Mouse (Mus musculus): ENCODE measurements around the gene 1700030K09Rik. TPM values are rescaled to one million over a fixed set of nuclear protein-coding genes. Genes with fewer than 3 reads are reported as not detected.

1700030K09Rik gene
- polyA plus RNA-seq, 1 experiment from 2014 or later: 16.4 TPM

DNA sequence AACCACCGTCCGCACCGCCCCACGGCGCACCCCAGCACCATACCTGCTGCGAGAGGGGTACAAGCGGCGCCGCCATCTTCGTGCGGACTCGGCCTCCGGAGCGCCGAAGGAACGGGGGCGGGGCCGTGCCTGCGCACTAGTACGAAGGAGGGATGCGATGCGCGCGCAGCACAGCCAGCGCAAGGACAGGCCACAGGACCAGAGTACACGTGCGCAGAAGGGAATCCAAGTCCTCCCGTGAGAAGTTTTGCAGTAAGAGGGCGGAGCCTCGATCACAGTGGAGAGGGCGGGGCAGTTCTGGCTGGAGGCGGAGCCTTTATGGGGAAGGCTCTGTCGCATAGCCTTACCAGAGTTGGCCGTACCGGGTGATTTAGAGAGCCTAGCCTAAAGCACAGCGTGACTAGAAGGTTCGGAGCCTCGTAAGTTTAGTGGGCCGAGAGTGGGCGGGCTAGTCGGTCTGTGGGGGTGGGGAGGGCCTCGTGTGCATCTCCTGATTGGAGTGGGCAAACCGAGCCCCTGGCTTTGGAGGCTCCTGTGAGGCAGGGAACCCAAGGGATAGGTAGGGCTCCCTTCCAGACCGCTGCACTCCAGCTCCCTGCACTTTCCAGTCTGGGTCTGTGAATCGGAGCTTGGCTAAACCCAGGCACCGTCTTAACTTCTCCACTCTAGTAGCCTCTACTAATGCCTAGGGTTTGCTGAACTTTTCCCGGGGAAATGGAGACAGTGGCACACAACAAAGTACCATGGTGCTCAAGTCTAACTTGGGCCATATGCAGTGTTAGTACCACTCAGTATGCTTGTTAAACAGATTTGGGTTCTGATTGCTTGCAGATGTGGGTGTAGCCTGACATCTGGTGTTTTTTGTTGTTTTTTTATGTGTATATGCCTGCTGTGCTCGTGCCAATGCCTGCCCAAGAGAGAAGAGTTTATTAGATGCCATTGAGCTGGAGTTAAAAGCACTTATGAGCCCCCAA, 22.0 kb upstream of the 1700030K09Rik start, which contains the start of gene Eps15l1:
Gene Eps15l1, minus strand, starts transcription at position 99 of the 974 bp plus-strand sequence.
- Histone ChIP-seq H3K4me1 (ENCODE audit: control insufficient read depth, insufficient read depth, low read depth, low read length) (peaks cover 27% of the 10 kb centered on the region), H3K4me3 (ENCODE audit: low read length) (peak within 1 kb of the TSS; percentile 80), H3K27ac (ENCODE audit: low read depth, low read length) (peak within 1 kb of the TSS; percentile 84), H3K9me3 (ENCODE audit: control insufficient read depth, low read length) (no peaks in the 10 kb centered on the region), H3K27me3 (replicated peaks; ENCODE audit: control insufficient read depth, insufficient read depth, low read length) (no peaks in the 10 kb centered on the region), H3K9ac (ENCODE audit: low read depth, low read length) (peak within 1 kb of the TSS; percentile 87), H3K4me2 (ENCODE audit: low read length) (peak within 1 kb of the TSS; percentile 77), H3K36me3 (ENCODE audit: control insufficient read depth, insufficient read depth, low read length) (no peaks in the 10 kb centered on the region)
- under 1% methylated on average over 48 of the region's 48 CpGs for WGBS
- ATAC-seq: peak; percentile 98

DNA sequence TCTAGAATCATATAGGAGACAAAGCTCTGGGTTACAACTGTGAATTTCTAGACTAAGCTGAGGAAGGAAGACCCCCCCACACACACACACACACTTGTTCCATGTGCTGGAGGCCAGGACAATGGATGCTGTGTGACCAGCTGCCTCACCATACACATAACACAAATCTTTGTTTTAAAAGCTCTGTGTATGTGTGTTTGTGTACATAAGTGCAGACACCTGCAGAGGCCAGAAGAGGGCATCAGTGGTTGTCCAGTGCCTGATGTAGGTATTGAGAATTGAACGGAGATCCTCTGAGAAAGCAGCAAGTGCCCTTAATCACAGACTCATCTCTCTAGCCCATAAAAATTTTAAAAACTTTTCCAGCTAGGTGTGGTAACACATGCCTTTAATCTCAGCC, 20.8 kb upstream of the 1700030K09Rik start:
- H3K9ac ChIP-seq (ENCODE audit: low read depth, low read length): no peak overlapping the region
- no peak for ATAC-seq
- H3K27ac ChIP-seq (ENCODE audit: low read depth, low read length): no peak overlapping the region
- H3K36me3 ChIP-seq (ENCODE audit: control insufficient read depth, insufficient read depth, low read length): no peaks in the 10 kb centered on the region
- no peaks in the 10 kb centered on the region for H3K9me3 ChIP-seq (ENCODE audit: control insufficient read depth, low read length)
- H3K4me2 ChIP-seq (ENCODE audit: low read length): no peak overlapping the region
- peaks cover 22% of the 10 kb centered on the region for H3K4me1 ChIP-seq (ENCODE audit: control insufficient read depth, insufficient read depth, low read depth, low read length)
- no peak overlapping the region for H3K4me3 ChIP-seq (ENCODE audit: low read length)
- H3K27me3 ChIP-seq (replicated peaks; ENCODE audit: control insufficient read depth, insufficient read depth, low read length): no peaks in the 10 kb centered on the region
- WGBS: 63% methylated on average over 1 of the region's 1 CpGs

DNA sequence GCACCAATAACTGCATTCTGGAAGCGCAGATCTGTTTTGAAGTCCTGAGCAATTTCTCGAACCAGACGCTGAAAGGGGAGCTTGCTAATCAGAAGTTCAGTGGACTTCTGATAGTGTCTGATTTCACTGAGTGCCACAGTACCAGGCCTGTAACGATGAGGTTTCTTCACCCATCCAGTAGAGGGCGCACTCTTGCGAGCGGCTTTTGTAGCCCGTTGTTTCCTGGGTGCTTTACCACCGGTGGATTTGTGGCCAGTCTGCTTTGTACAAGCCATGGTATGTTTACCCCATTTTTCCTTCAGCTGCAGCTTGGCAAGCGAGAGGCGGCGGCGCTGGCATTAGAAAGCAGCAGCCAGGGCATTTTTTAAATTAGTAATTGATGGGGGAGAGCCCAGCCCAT, 14.0 kb upstream of the 1700030K09Rik start:
- Histone ChIP-seq H3K4me1 (ENCODE audit: control insufficient read depth, insufficient read depth, low read depth, low read length) (no peaks in the 10 kb centered on the region), H3K27me3 (replicated peaks; ENCODE audit: control insufficient read depth, insufficient read depth, low read length) (no peaks in the 10 kb centered on the region), H3K36me3 (ENCODE audit: control insufficient read depth, insufficient read depth, low read length) (no peaks in the 10 kb centered on the region), H3K4me3 (ENCODE audit: low read length) (no peak overlapping the region), H3K4me2 (ENCODE audit: low read length) (no peak overlapping the region), H3K9ac (ENCODE audit: low read depth, low read length) (no peak overlapping the region), H3K9me3 (ENCODE audit: control insufficient read depth, low read length) (no peaks in the 10 kb centered on the region), H3K27ac (ENCODE audit: low read depth, low read length) (no peak overlapping the region)
- ATAC-seq: no peak
- 57% methylated on average over 13 of the region's 13 CpGs for WGBS

DNA sequence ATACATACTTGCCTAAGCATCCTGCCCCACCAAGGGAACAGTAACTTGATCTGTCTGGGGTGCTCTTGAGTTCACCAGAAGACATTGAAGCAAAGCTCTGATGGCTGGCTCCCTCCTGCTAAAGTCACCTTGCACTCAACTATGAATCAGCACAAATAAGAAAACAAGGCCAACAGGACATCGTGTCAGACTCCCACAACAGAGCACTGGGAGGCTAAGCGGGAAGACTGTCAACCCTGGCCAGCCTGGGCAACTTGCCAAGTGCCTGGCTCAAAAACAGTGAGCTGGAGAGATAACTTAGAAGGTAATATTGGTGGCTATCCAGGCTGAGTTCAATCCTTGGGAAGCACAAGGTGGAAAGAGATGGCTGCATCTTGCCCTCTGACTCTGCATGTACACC, 8.7 kb upstream of the 1700030K09Rik start:
- Histone ChIP-seq H3K4me2 (ENCODE audit: low read length) (no peak overlapping the region), H3K9me3 (ENCODE audit: control insufficient read depth, low read length) (no peaks in the 10 kb centered on the region), H3K36me3 (ENCODE audit: control insufficient read depth, insufficient read depth, low read length) (no peaks in the 10 kb centered on the region), H3K27me3 (replicated peaks; ENCODE audit: control insufficient read depth, insufficient read depth, low read length) (no peaks in the 10 kb centered on the region), H3K4me1 (ENCODE audit: control insufficient read depth, insufficient read depth, low read depth, low read length) (no peaks in the 10 kb centered on the region), H3K9ac (ENCODE audit: low read depth, low read length) (no peak overlapping the region), H3K27ac (ENCODE audit: low read depth, low read length) (no peak overlapping the region), H3K4me3 (ENCODE audit: low read length) (no peak overlapping the region)
- WGBS: 42% methylated on average over 2 of the region's 2 CpGs
- ATAC-seq: no peak

DNA sequence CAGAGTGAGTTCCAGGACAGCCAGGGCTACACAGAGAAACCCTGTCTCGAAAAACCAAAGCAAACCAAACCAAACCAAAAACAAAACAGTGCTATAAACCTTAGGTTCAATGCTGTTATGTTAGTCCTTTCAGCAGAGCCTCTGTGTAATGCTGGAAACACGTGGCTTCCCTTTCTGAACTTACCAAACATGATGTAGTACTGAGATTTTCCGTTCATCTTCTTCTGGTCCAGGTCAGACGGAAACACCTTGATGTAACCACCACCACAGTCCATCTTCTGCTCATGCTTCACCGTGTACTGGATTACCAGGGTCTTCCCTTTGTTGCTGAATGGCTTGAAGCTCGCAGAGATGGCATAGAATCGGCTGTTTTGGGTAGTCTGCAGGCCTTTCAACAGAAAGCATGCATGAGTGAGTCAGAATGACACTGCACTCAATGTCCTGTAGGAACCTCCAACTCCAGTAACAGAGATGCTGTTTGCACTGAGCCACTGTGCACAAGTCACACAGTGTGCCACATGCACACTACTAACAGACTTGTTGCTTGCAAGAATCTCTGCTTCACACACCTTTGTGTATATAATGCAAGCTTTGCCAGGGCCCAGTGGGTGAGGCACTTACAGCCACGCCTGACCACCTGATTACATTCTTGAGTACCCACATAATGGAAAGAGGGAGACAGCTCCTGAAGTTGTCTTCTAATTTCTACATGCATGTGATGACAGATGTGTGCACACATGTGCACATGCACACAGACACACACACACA, 5.2 kb upstream of the 1700030K09Rik start:
- 63% methylated on average over 8 of the region's 8 CpGs for WGBS
- no peak overlapping the region for H3K9ac ChIP-seq (ENCODE audit: low read depth, low read length)
- no peak overlapping the region for H3K4me2 ChIP-seq (ENCODE audit: low read length)
- no peak overlapping the region for H3K27ac ChIP-seq (ENCODE audit: low read depth, low read length)
- H3K36me3 ChIP-seq (ENCODE audit: control insufficient read depth, insufficient read depth, low read length): no peaks in the 10 kb centered on the region
- no peak overlapping the region for H3K4me3 ChIP-seq (ENCODE audit: low read length)
- no peaks in the 10 kb centered on the region for H3K9me3 ChIP-seq (ENCODE audit: control insufficient read depth, low read length)
- no peak for ATAC-seq
- no peaks in the 10 kb centered on the region for H3K4me1 ChIP-seq (ENCODE audit: control insufficient read depth, insufficient read depth, low read depth, low read length)
- no peaks in the 10 kb centered on the region for H3K27me3 ChIP-seq (replicated peaks; ENCODE audit: control insufficient read depth, insufficient read depth, low read length)

DNA sequence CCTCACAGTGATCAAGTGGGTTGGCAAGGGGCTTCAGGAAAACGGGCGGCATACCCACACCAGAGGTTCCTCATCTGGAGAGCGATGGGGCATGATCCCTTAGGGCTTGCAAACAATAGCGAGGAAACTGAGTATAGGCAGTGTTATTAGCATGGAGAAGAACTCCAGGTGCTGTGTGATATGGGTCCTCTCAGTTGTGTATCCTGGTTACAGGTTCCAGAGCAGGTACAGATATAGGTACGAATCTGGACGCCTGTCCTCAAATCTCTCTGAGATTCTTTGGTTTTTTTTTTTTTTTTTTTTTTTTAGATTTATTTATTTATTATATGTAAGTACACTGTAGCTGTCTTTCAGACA, 292 bp downstream of the 1700030K09Rik start:
- Histone ChIP-seq H3K27me3 (replicated peaks; ENCODE audit: control insufficient read depth, insufficient read depth, low read length) (no peaks in the 10 kb centered on the region), H3K4me2 (ENCODE audit: low read length) (peak overlapping the region; percentile 74), H3K9me3 (ENCODE audit: control insufficient read depth, low read length) (no peaks in the 10 kb centered on the region), H3K27ac (ENCODE audit: low read depth, low read length) (peak overlapping the region; percentile 72), H3K4me1 (ENCODE audit: control insufficient read depth, insufficient read depth, low read depth, low read length) (peaks cover 4% of the 10 kb centered on the region; the same call in 1 of the 2 replicates), H3K36me3 (ENCODE audit: control insufficient read depth, insufficient read depth, low read length) (no peaks in the 10 kb centered on the region; the same call in 1 of the 2 replicates), H3K9ac (ENCODE audit: low read depth, low read length) (peak overlapping the region; percentile 81), H3K4me3 (ENCODE audit: low read length) (peak overlapping the region; percentile 53)
- 37% methylated on average over 6 of the region's 6 CpGs for WGBS
- ATAC-seq: peak; percentile 72; the same call in 1 of the 2 replicates

DNA sequence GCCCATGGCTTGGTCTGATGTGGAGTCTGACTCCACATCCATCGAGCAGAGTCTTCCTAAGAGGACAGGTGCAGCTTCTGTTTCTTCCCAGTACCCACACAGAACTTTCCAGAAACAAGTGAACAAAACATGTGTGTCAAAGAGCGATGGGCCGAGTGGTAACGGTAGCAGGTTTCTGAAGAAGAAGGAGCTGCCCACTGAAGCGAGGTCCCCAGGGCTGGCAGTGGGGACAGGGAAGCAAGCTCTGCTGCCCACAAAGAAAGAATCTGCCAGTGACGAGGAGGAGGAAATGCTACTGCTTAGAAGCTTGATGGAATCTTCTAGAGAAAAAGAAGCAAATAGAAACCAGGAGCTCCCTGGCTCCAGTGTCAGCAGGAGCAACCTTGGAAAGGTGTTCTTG, 1.4 kb downstream of the 1700030K09Rik start:
- no peaks in the 10 kb centered on the region for H3K27me3 ChIP-seq (replicated peaks; ENCODE audit: control insufficient read depth, insufficient read depth, low read length)
- 96% methylated on average over 6 of the region's 6 CpGs for WGBS
- ATAC-seq: no peak

DNA sequence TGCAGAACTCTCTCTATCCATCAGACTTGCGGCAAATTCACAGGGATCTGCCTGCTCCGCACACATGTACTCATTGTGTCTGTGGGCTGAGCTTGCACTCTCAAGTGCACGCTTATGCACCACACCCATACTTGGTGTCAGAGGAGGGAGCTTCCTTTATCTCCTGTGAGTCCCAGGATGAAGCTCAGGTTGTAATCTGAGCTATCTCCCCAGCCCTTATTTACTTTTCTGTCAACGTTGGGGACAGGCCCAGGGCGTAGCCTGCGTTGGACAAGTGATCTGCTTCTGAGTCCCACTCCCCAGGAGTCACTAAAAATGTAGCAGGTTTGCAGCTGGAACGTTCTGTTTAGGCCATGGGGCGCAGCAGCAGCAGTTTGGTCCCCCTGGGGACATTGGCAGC, 7.8 kb downstream of the 1700030K09Rik start:
- Histone ChIP-seq H3K9me3 (ENCODE audit: control insufficient read depth, low read length) (no peaks in the 10 kb centered on the region), H3K27me3 (replicated peaks; ENCODE audit: control insufficient read depth, insufficient read depth, low read length) (no peaks in the 10 kb centered on the region), H3K4me1 (ENCODE audit: control insufficient read depth, insufficient read depth, low read depth, low read length) (peaks cover 4% of the 10 kb centered on the region; the same call in 1 of the 2 replicates), H3K4me2 (ENCODE audit: low read length) (no peak overlapping the region), H3K36me3 (ENCODE audit: control insufficient read depth, insufficient read depth, low read length) (peaks cover 39% of the 10 kb centered on the region), H3K9ac (ENCODE audit: low read depth, low read length) (no peak overlapping the region), H3K4me3 (ENCODE audit: low read length) (no peak overlapping the region), H3K27ac (ENCODE audit: low read depth, low read length) (no peak overlapping the region)
- ATAC-seq: no peak
- 87% methylated on average over 8 of the region's 8 CpGs for WGBS

More for the DNA sequence above, 1.4 kb downstream of the 1700030K09Rik start:
- Histone ChIP-seq H3K36me3 (ENCODE audit: control insufficient read depth, insufficient read depth, low read length) (peaks cover 6% of the 10 kb centered on the region; the same call in 1 of the 2 replicates), H3K9me3 (ENCODE audit: control insufficient read depth, low read length) (no peaks in the 10 kb centered on the region), H3K9ac (ENCODE audit: low read depth, low read length) (no peak overlapping the region), H3K4me2 (ENCODE audit: low read length) (no peak overlapping the region), H3K4me1 (ENCODE audit: control insufficient read depth, insufficient read depth, low read depth, low read length) (peaks cover 4% of the 10 kb centered on the region; the same call in 1 of the 2 replicates), H3K4me3 (ENCODE audit: low read length) (no peak overlapping the region), H3K27ac (ENCODE audit: low read depth, low read length) (no peak overlapping the region)

DNA sequence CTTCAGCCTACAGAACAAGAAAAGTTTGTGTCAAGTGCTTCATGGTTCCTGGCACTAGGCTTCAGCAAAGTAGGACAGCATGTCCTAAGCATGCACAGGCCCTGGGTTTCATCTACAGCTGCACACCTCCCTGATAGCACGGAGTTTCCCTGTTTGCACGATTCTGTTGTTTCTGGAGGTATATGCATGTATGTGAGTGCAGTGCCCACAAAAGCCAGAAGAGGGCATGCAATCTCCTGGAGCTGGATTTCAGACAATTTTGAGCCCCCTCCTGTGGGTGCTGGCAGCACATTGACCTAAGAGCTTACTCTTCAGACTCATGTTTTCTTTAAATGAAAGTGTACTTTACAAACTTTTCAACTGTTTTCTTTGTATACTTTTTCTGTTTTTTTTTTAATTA, 10.2 kb downstream of the 1700030K09Rik start:
- 95% methylated on average over 2 of the region's 2 CpGs for WGBS
- peaks cover 43% of the 10 kb centered on the region for H3K36me3 ChIP-seq (ENCODE audit: control insufficient read depth, insufficient read depth, low read length)
- no peaks in the 10 kb centered on the region for H3K27me3 ChIP-seq (replicated peaks; ENCODE audit: control insufficient read depth, insufficient read depth, low read length)
- no peak for ATAC-seq
- H3K4me2 ChIP-seq (ENCODE audit: low read length): no peak overlapping the region
- H3K4me1 ChIP-seq (ENCODE audit: control insufficient read depth, insufficient read depth, low read depth, low read length): no peaks in the 10 kb centered on the region
- no peak overlapping the region for H3K9ac ChIP-seq (ENCODE audit: low read depth, low read length)
- no peak overlapping the region for H3K4me3 ChIP-seq (ENCODE audit: low read length)
- H3K9me3 ChIP-seq (ENCODE audit: control insufficient read depth, low read length): no peaks in the 10 kb centered on the region
- no peak overlapping the region for H3K27ac ChIP-seq (ENCODE audit: low read depth, low read length)
